25 mouse cellular contexts compared by ENCODE assay signal in genomic region chr7:122533566-122534360, GRCm38 (mm10).
DNase-seq lines count a peak whose midpoint lies in the region; ATAC-seq lines count a peak whose summit lies in the region.
"Had no signal": no experiment of that assay in that cellular context is flagged by ENCODE, and none has a peak within 500 bp of the region (broad histone marks: within the 10 kb centered on the region; RNA-seq: fewer than 3 reads in every experiment).

No protein-coding gene starts in this region.

- no peaks in the 10 kb centered on the region for H3K27me3 ChIP-seq in kidney, embryonic 14.5 days (ENCODE audit: control insufficient read depth, insufficient read depth, low read length)
- H3K27me3 ChIP-seq in midbrain, embryonic 11.5 days (ENCODE audit: control insufficient read depth, insufficient read depth, low read length), result no peaks in the 10 kb centered on the region
- no peaks in the 10 kb centered on the region for H3K27me3 ChIP-seq in midbrain, embryonic 13.5 days
- H3K27me3 ChIP-seq in hindbrain, embryonic 10.5 days (ENCODE audit: insufficient read depth, poor library complexity, severe bottlenecking), result no peaks in the 10 kb centered on the region
- H3K27me3 ChIP-seq in hindbrain, embryonic 11.5 days (ENCODE audit: control insufficient read depth, insufficient read depth, low read length), result no peaks in the 10 kb centered on the region
- H3K27me3 ChIP-seq: forebrain, embryonic 13.5 days; heart, embryonic 13.5 days; hindbrain, embryonic 13.5 days had no signal

- H3K4me1 ChIP-seq in kidney, embryonic 14.5 days (ENCODE audit: control insufficient read depth, insufficient read depth, low read length), result no peaks in the 10 kb centered on the region
- no peaks in the 10 kb centered on the region for H3K4me1 ChIP-seq in midbrain, embryonic 11.5 days (ENCODE audit: control insufficient read depth, insufficient read depth, low read length)
- peaks cover 5% of the 10 kb centered on the region for H3K4me1 ChIP-seq in midbrain, embryonic 13.5 days (replicated peaks)
- H3K4me1 ChIP-seq in hindbrain, embryonic 10.5 days (replicated peaks), result peaks cover 14% of the 10 kb centered on the region
- H3K4me1 ChIP-seq in hindbrain, embryonic 11.5 days (replicated peaks; ENCODE audit: control insufficient read depth, insufficient read depth, low read length), result no peaks in the 10 kb centered on the region

- no peak for ATAC-seq in kidney, embryonic 14.5 days (ENCODE audit: low FRiP score, low TSS enrichment)
- no peak for ATAC-seq in midbrain, embryonic 11.5 days (ENCODE audit: low FRiP score)
- ATAC-seq in midbrain, embryonic 13.5 days, result no peak
- no peak for ATAC-seq in hindbrain, embryonic 11.5 days (ENCODE audit: low FRiP score)
- ATAC-seq: activated CD4-positive, CD25-positive, alpha-beta regulatory T cell, adult 4 months; forebrain, embryonic 13.5 days; forebrain, embryonic 16.5 days had no signal

- H3K9me3 ChIP-seq in kidney, embryonic 14.5 days (ENCODE audit: control insufficient read depth, low read length), result no peaks in the 10 kb centered on the region
- H3K9me3 ChIP-seq in midbrain, embryonic 11.5 days (ENCODE audit: control insufficient read depth, low read length), result no peaks in the 10 kb centered on the region
- peaks cover 6% of the 10 kb centered on the region; the same call in 1 of the 2 replicates for H3K9me3 ChIP-seq in midbrain, embryonic 13.5 days
- H3K9me3 ChIP-seq in hindbrain, embryonic 10.5 days, result no peaks in the 10 kb centered on the region
- H3K9me3 ChIP-seq in hindbrain, embryonic 11.5 days (ENCODE audit: control insufficient read depth, low read length), result no peaks in the 10 kb centered on the region
- H3K9me3 ChIP-seq: forebrain, embryonic 10.5 days; forebrain, embryonic 13.5 days; heart, embryonic 10.5 days; heart, embryonic 13.5 days; hindbrain, embryonic 13.5 days had no signal

- H3K9ac ChIP-seq in kidney, embryonic 14.5 days (ENCODE audit: low read depth, low read length), result no peak overlapping the region
- H3K9ac ChIP-seq in midbrain, embryonic 11.5 days (ENCODE audit: low read length), result no peak overlapping the region
- H3K9ac ChIP-seq in midbrain, embryonic 13.5 days (replicated peaks), result no peak overlapping the region
- H3K9ac ChIP-seq in hindbrain, embryonic 11.5 days (ENCODE audit: low read depth, low read length), result no peak overlapping the region
- H3K9ac ChIP-seq: forebrain, embryonic 13.5 days; heart, embryonic 13.5 days; hindbrain, embryonic 13.5 days had no signal

- H3K36me3 ChIP-seq in kidney, embryonic 14.5 days (ENCODE audit: control insufficient read depth, insufficient read depth, low read length), result no peaks in the 10 kb centered on the region
- H3K36me3 ChIP-seq in midbrain, embryonic 11.5 days (ENCODE audit: control insufficient read depth, insufficient read depth, low read length), result no peaks in the 10 kb centered on the region
- H3K36me3 ChIP-seq in midbrain, embryonic 13.5 days, result no peaks in the 10 kb centered on the region
- H3K36me3 ChIP-seq in hindbrain, embryonic 10.5 days, result no peaks in the 10 kb centered on the region
- no peaks in the 10 kb centered on the region for H3K36me3 ChIP-seq in hindbrain, embryonic 11.5 days (ENCODE audit: control insufficient read depth, insufficient read depth, low read length)
- H3K36me3 ChIP-seq: forebrain, embryonic 10.5 days; heart, embryonic 10.5 days; heart, embryonic 13.5 days had no signal

- no peak overlapping the region for H3K4me3 ChIP-seq in kidney, embryonic 14.5 days (ENCODE audit: low read length)
- no peak overlapping the region for H3K4me3 ChIP-seq in midbrain, embryonic 11.5 days (ENCODE audit: low read depth, low read length)
- no peak overlapping the region for H3K4me3 ChIP-seq in midbrain, embryonic 13.5 days (replicated peaks)
- H3K4me3 ChIP-seq in hindbrain, embryonic 10.5 days, result no peak overlapping the region
- H3K4me3 ChIP-seq in hindbrain, embryonic 11.5 days (ENCODE audit: low read depth, low read length), result no peak overlapping the region
- H3K4me3 ChIP-seq: forebrain, embryonic 10.5 days; forebrain, embryonic 13.5 days; heart, adult 2 months; heart, embryonic 10.5 days; heart, embryonic 13.5 days; hindbrain, embryonic 13.5 days had no signal

- WGBS in kidney, embryonic 14.5 days, result 88% methylated on average over 9 of the region's 9 CpGs
- WGBS in midbrain, embryonic 11.5 days, result 89% methylated on average over 9 of the region's 9 CpGs
- 92% methylated on average over 9 of the region's 9 CpGs for WGBS in midbrain, embryonic 13.5 days
- WGBS in hindbrain, embryonic 10.5 days, result 91% methylated on average over 9 of the region's 9 CpGs
- WGBS in hindbrain, embryonic 11.5 days, result 86% methylated on average over 9 of the region's 9 CpGs

- no peak overlapping the region for H3K27ac ChIP-seq in kidney, embryonic 14.5 days (ENCODE audit: low read depth, low read length)
- H3K27ac ChIP-seq in midbrain, embryonic 11.5 days (ENCODE audit: low read depth, low read length), result no peak overlapping the region
- no peak overlapping the region for H3K27ac ChIP-seq in midbrain, embryonic 13.5 days
- H3K27ac ChIP-seq in hindbrain, embryonic 10.5 days, result no peak overlapping the region
- H3K27ac ChIP-seq in hindbrain, embryonic 11.5 days (ENCODE audit: low read depth, low read length), result no peak overlapping the region
- H3K27ac ChIP-seq: forebrain, embryonic 10.5 days; forebrain, embryonic 13.5 days; heart, adult 2 months; heart, embryonic 10.5 days; heart, embryonic 13.5 days; hindbrain, embryonic 13.5 days had no signal

- H3K4me2 ChIP-seq in kidney, embryonic 14.5 days (replicated peaks; ENCODE audit: low read depth, low read length), result no peak overlapping the region
- H3K4me2 ChIP-seq in midbrain, embryonic 11.5 days, result no peak overlapping the region
- no peak overlapping the region for H3K4me2 ChIP-seq in midbrain, embryonic 13.5 days (replicated peaks)
- no peak overlapping the region for H3K4me2 ChIP-seq in hindbrain, embryonic 11.5 days (replicated peaks; ENCODE audit: low read depth, low read length)
- H3K4me2 ChIP-seq: forebrain, embryonic 13.5 days; heart, embryonic 13.5 days; hindbrain, embryonic 13.5 days had no signal

- peak; percentile 57 for DNase-seq in kidney, adult 11 months
- DNase-seq in kidney, postnatal 4 days, result no peak
- DNase-seq in kidney, adult 8-10 months, result peak; percentile 51 to 56
- peak; percentile 44 for DNase-seq in midbrain, embryonic 11.5 days (ENCODE audit: low spot score, missing footprints)
- DNase-seq in hindbrain, embryonic 10.5 days (ENCODE audit: low spot score), result no peak
- DNase-seq in hindbrain, embryonic 11.5 days (ENCODE audit: low spot score), result no peak
- DNase-seq: adrenal gland, adult 8-10 months; adrenal gland, postnatal 25 days; cerebellum, adult 18-20 months; cerebellum, adult 9-10 months; cerebellum, postnatal 14 days; gastrocnemius, postnatal 10 days; gastrocnemius, postnatal 36 days; heart, adult 2 months; heart, postnatal 14 days; heart, postnatal 4 days had no signal

Comparison
In these comparisons a context has a peak if more than half of its experiments do, and no peak if none do; other contexts are left out.
1. DNase-seq: peak in kidney, adult 11 months (single experiment), kidney, adult 8-10 months (2 of 2) and midbrain, embryonic 11.5 days (single experiment); none in kidney, postnatal 4 days (0 of 2), hindbrain, embryonic 10.5 days (single experiment) and hindbrain, embryonic 11.5 days (single experiment).